Mouse (Mus musculus) forebrain, embryonic 14.5 days (tissue): ENCODE results near the gene Ldb3. TPM values are rescaled to one million over a fixed set of nuclear protein-coding genes. Genes with fewer than 3 reads are reported as not detected.

ENCODE experiments used
- ATAC-seq: fragments of 200-750 bp; cut with Nextera tagmentation; 2 replicates; pipeline ENCODE4 v1.8.0; 2017; ENCODE audit warnings: mild to moderate bottlenecking, moderate library complexity
- DNase-seq: peaks from one replicate; pipeline ENCODE4 v3.0.0-alpha.2; 2015; ENCODE audit warnings: low spot score
- H3K27ac ChIP-seq: fragments of 300-500 bp; sonication (generic); 2 replicates; pipeline ENCODE4 v1.5.1; 2014; ENCODE audit warnings: low read depth, mild to moderate bottlenecking, control low read depth, low read length, moderate library complexity
- H3K27me3 ChIP-seq: fragments of 300-500 bp; sonication (generic); replicated peaks from 2 replicates; pipeline ENCODE4 v1.6.1; 2014; ENCODE audit warnings: low read length, control low read depth, mixed read lengths; ENCODE audit not compliant: control insufficient read depth, insufficient read depth
- H3K36me3 ChIP-seq: fragments of 300-500 bp; sonication (generic); 2 replicates; pipeline ENCODE4 v1.6.1; 2014; ENCODE audit warnings: low read length, control low read depth; ENCODE audit not compliant: control insufficient read depth, insufficient read depth
- H3K4me1 ChIP-seq: fragments of 300-500 bp; sonication (generic); 2 replicates; pipeline ENCODE4 v1.6.1; 2014; ENCODE audit warnings: antibody characterized with exemption, low read length, control low read depth; ENCODE audit not compliant: control insufficient read depth, insufficient read depth
- H3K4me2 ChIP-seq: fragments of 300-500 bp; sonication (generic); 2 replicates; pipeline ENCODE4 v1.6.1; 2014; ENCODE audit warnings: mild to moderate bottlenecking, control low read depth, low read length
- H3K4me3 ChIP-seq: fragments of 300-500 bp; sonication (generic); 2 replicates; pipeline ENCODE4 v1.5.1; 2014; ENCODE audit warnings: low read depth, low read length, control low read depth
- H3K9ac ChIP-seq: fragments of 300-500 bp; sonication (generic); 2 replicates; pipeline ENCODE4 v1.6.1; 2014; ENCODE audit warnings: mild to moderate bottlenecking, low read length, control low read depth, moderate library complexity
- H3K9me3 ChIP-seq: fragments of 300-500 bp; sonication (generic); replicated peaks from 2 replicates; pipeline ENCODE4 v1.6.1; 2016; ENCODE audit warnings: low read length, control low read depth, mixed read lengths; ENCODE audit not compliant: control insufficient read depth
- WGBS: fragments of 180-500 bp; shearing (Covaris S2); extraction: QIAGEN DNeasy Blood & Tissue Kit; methylation state at CpG from one replicate; pipeline ENCODE4 v1.1.7; 2014; 5-methylcytosine and 5-hydroxymethylcytosine counted together
- polyA plus RNA-seq: library from polyadenylated mRNA; unstranded; fragments of >200 nt; fragmentation: Nextera tagmentation; extraction: Ambion mirVana; gene quantifications from 2 replicates; pipeline ENCODE4 v1.2.1, GENCODE M21; 2014

Gene Ldb3
- 0.49 and 0.63 TPM in 2 replicates for polyA plus RNA-seq

DNA sequence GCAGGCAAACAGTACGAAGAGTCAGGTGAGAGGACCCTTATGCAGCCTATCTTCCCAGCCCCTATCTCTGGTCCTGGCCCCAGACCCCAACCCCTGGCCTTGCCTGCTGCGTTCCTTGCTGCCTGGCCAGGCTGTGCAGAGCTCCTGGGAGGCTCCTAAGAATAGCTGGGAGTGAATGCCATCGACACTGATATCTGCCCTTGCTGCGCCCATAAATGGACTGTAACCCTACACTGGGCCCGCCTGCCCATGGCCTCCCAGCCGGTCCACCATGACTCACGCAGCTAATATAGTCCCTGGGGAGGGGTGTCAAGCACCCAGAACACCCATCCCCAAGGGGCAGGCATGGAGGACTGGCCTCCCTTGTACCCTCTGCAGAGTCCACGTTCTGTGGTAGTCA is at the start of gene Ldb3:
Gene Ldb3, minus strand, starts transcription at position 185 of the 400 bp plus-strand sequence.
- H3K4me1 ChIP-seq = no peaks in the 10 kb centered on the region
- 73% methylated on average over 8 of the region's 8 CpGs for WGBS
- H3K27ac ChIP-seq = no peak within 1 kb of the TSS
- H3K9me3 ChIP-seq = no peaks in the 10 kb centered on the region
- no peak for DNase-seq
- no peak within 1 kb of the TSS for H3K4me2 ChIP-seq
- H3K36me3 ChIP-seq = no peaks in the 10 kb centered on the region
- H3K9ac ChIP-seq = no peak within 1 kb of the TSS
- no peak within 1 kb of the TSS for H3K4me3 ChIP-seq
- ATAC-seq = no peak
- H3K27me3 ChIP-seq = no peaks in the 10 kb centered on the region

DNA sequence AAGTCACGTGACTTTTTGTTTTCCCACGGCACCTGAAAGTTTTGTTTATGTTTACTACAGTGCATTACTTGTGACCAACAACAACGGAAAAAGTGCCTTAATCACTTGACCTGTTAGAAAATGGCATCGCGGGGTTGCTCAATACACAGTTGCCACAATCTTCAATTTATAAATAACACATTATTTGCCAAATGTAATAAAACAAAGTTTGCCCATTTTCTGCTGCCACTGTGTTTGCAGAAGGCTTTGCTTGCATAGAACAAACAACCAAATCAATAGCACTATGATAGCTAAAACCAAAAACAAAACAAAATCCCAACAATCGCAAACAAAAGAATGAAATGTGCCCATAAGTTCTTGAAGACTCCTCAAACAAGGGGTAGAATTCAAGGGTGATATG is 47.2 kb upstream of the Ldb3 start:
- no peaks in the 10 kb centered on the region for H3K4me1 ChIP-seq
- no peak overlapping the region for H3K4me2 ChIP-seq
- no peak for DNase-seq
- 87% methylated on average over 6 of the region's 6 CpGs for WGBS
- no peak overlapping the region for H3K27ac ChIP-seq
- no peaks in the 10 kb centered on the region for H3K27me3 ChIP-seq
- H3K9me3 ChIP-seq = no peaks in the 10 kb centered on the region
- no peak overlapping the region for H3K9ac ChIP-seq
- no peak overlapping the region for H3K4me3 ChIP-seq
- no peaks in the 10 kb centered on the region for H3K36me3 ChIP-seq
- ATAC-seq = no peak

GRCm38 (mm10) chr14:34635192-34635591 is 46.7 kb upstream of the Ldb3 start:
- Histone ChIP-seq H3K4me2 (no peak overlapping the region), H3K27me3 (no peaks in the 10 kb centered on the region), H3K4me3 (no peak overlapping the region), H3K9me3 (no peaks in the 10 kb centered on the region), H3K9ac (no peak overlapping the region), H3K4me1 (no peaks in the 10 kb centered on the region), H3K27ac (no peak overlapping the region), H3K36me3 (no peaks in the 10 kb centered on the region)
- 52% methylated on average over 7 of the region's 7 CpGs for WGBS
- DNase-seq (no peak), ATAC-seq (no peak)

DNA sequence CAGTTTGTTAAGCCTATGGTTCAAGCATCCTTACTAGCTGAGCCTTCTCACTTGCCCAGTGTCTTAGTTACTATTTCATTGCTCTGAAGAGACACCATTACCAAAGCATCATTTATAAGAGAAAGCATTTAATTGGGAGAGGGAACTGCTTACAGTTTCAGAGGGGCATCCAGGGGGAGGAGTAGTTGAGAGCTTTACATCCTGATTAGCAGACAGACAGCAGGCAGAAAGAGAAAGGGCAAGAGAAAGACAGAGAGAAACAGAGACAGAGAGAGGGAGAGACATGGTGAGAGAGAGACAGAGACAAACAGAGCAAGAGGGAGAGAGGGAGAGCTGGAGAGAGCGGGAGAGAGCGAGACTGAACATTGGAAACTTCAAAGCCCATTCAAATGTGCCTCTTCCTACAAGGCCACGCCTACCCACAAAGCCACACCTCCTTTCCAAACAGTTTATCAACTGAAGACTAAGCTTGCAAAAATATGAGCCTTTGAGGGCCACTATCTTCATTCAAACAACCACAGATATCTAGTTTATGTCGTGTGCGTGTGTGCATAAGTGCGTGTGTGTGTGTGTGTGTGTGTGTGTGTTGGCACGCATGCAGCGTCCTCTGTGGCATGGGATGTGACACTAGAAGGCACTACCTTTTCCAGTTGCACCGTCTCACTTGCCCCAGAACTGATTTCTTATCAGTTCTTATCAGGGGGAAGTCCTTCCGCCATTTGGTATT is 44.4 kb upstream of the Ldb3 start:
- no peak for DNase-seq
- Histone ChIP-seq H3K9ac (no peak overlapping the region), H3K27me3 (no peaks in the 10 kb centered on the region), H3K4me3 (no peak overlapping the region), H3K27ac (no peak overlapping the region), H3K4me2 (no peak overlapping the region), H3K36me3 (no peaks in the 10 kb centered on the region), H3K4me1 (no peaks in the 10 kb centered on the region), H3K9me3 (no peaks in the 10 kb centered on the region)
- WGBS = 76% methylated on average over 10 of the region's 10 CpGs
- ATAC-seq = no peak

- H3K9ac ChIP-seq = no peak overlapping the region
These were observed 38.3 kb upstream of the Ldb3 start for GRCm38 (mm10) chr14:34626824-34627223.

DNA sequence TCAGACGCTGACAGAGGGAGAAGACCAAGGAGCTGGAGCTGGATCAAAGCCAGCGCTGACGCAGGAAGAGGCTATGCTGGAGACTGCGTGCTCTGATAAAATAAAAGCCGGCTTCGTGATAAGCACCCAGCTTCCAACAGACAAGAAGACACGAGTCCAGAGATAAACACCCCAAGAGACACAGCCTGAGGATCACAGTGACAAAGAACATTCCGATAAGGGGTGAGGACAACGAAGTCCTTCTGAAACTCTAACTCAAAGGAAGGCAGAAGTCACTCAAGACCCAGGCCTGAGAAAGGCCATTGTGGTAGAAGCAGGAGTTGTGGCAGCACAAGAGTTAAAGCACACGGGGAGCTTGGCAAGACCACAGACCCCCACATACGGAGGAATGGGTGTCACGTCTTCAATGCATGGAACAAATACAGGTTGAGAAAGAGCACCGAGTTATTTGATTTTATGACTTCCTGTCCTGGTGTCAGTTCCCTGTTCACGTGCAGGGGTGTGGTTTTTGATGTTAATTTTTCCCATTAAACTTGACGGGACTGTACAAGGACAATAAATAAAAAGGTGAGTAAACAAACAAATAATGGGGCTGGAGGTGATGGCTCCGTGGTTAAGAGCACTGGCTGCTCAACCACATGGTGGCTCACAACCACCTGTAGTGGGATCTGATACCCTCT is 35.2 kb upstream of the Ldb3 start:
- no peak overlapping the region for H3K9ac ChIP-seq
- no peak for DNase-seq
- no peak overlapping the region for H3K27ac ChIP-seq
- no peaks in the 10 kb centered on the region for H3K36me3 ChIP-seq
- WGBS = 84% methylated on average over 16 of the region's 16 CpGs
- H3K4me1 ChIP-seq = no peaks in the 10 kb centered on the region
- H3K4me2 ChIP-seq = no peak overlapping the region
- ATAC-seq = no peak
- no peaks in the 10 kb centered on the region for H3K27me3 ChIP-seq
- no peak overlapping the region for H3K4me3 ChIP-seq
- H3K9me3 ChIP-seq = no peaks in the 10 kb centered on the region

More at GRCm38 (mm10) chr14:34626824-34627223, 38.3 kb upstream of the Ldb3 start:
- H3K36me3 ChIP-seq = no peaks in the 10 kb centered on the region
- H3K27ac ChIP-seq = no peak overlapping the region
- no peaks in the 10 kb centered on the region for H3K9me3 ChIP-seq
- no peaks in the 10 kb centered on the region for H3K4me1 ChIP-seq
- ATAC-seq (no peak), DNase-seq (no peak)
- no peak overlapping the region for H3K4me3 ChIP-seq
- no peak overlapping the region for H3K4me2 ChIP-seq
- H3K27me3 ChIP-seq = no peaks in the 10 kb centered on the region
- WGBS = 87% methylated on average over 7 of the region's 7 CpGs

GRCm38 (mm10) chr14:34623074-34623473 is 34.6 kb upstream of the Ldb3 start:
- no peak for ATAC-seq
- 93% methylated on average over 5 of the region's 5 CpGs for WGBS
- no peak overlapping the region for H3K27ac ChIP-seq

DNA sequence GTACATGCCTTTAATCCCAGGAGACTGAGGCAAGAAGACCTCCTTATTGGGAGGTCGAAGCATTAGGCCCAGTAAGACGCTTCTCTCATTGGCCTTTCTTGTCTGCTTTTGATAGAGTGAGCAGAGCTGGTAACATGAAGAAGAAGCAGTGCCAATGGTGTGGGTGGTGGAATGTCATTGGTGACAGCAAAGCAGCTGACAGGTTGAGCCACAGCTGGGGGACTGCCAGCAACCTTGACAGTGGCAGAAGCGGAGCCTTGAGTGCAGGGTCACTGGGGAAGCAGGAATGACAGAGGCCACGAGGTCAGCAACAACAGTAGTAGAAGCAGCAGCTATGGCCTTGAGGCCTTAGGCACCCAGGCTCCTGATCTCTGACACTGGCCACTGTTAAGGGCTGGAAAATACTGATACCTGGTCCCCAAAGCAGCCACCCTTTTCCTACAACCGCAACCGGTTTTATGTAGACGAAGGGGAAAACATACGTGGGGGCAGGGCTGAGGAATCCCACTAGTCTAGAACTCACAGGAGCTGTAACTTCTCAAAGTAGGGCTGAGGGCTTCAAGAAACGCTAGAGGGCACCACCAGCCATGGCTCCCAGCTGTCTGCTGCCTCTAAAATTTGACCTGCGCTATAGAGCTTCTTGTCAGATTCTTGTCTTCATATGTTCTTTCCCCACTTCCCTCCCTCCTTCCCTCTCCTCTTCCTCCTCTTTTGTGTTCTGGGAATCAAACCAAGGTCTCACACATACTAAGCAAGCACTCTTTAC is 32.3 kb upstream of the Ldb3 start:
- H3K27ac ChIP-seq = no peak overlapping the region
- no peaks in the 10 kb centered on the region for H3K36me3 ChIP-seq
- H3K4me3 ChIP-seq = no peak overlapping the region
- H3K27me3 ChIP-seq = no peaks in the 10 kb centered on the region; the same call in 1 of the 2 replicates
- no peaks in the 10 kb centered on the region for H3K9me3 ChIP-seq
- ATAC-seq (no peak), DNase-seq (peak; percentile 47)
- no peaks in the 10 kb centered on the region for H3K4me1 ChIP-seq
- WGBS = 40% methylated on average over 10 of the region's 10 CpGs
- no peak overlapping the region for H3K9ac ChIP-seq
- H3K4me2 ChIP-seq = no peak overlapping the region

More at GRCm38 (mm10) chr14:34623074-34623473, 34.6 kb upstream of the Ldb3 start:
- H3K9ac ChIP-seq = no peak overlapping the region
- H3K36me3 ChIP-seq = no peaks in the 10 kb centered on the region
- no peak overlapping the region for H3K4me3 ChIP-seq
- no peak for DNase-seq
- no peaks in the 10 kb centered on the region; the same call in 1 of the 2 replicates for H3K27me3 ChIP-seq
- H3K9me3 ChIP-seq = no peaks in the 10 kb centered on the region
- no peak overlapping the region for H3K4me2 ChIP-seq
- H3K4me1 ChIP-seq = no peaks in the 10 kb centered on the region
